Mouse (Mus musculus): ENCODE measurements around the gene Rsrc1. TPM values are rescaled to one million over a fixed set of nuclear protein-coding genes. Genes with fewer than 3 reads are reported as not detected.

Gene Rsrc1
- total RNA-seq (2012; rRNA removed): 11.3 and 13.2 TPM in 2 replicates

- no peak for DNase-seq (ENCODE audit: low read depth, low spot score)
- Histone ChIP-seq H3K4me1 (ENCODE audit: control insufficient read depth in 2 of 2, insufficient read depth in 2 of 2, low read length in 2 of 2, poor library complexity in 1 of 2) (peaks cover 0 to 5% of the 10 kb centered on the region in 2 experiments; a peak in 1 of 4 replicates), H3K4me3 (ENCODE audit: insufficient read depth in 1 of 2, low read depth in 1 of 2, low read length in 2 of 2, poor library complexity in 1 of 2, severe bottlenecking in 1 of 2) (peak within 1 kb of the TSS; percentile 49 to 63), H3K27ac (ENCODE audit: insufficient read depth, low read depth, low read length, poor library complexity, severe bottlenecking) (no peak within 1 kb of the TSS), H3K36me3 (ENCODE audit: control insufficient read depth, insufficient read depth, low read length, poor library complexity, severe bottlenecking) (no peaks in the 10 kb centered on the region), H3K9ac (ENCODE audit: insufficient read depth, low read depth, low read length, poor library complexity, severe bottlenecking) (no peak within 1 kb of the TSS), H3K9me3 (ENCODE audit: control insufficient read depth, insufficient read depth, low read depth, low read length) (no peaks in the 10 kb centered on the region)
- in situ Hi-C loops (cut with MboI; ENCODE audit: low sequenced_read_pairs in 2 of 2, unreplicated experiment in 2 of 2): no loop called here
- TF ChIP-seq ZC3H11A (IDR thresholded peaks at IDR 0.05; ENCODE audit: borderline replicate concordance, low read depth, low read length): no peak
These were observed at the start of gene Rsrc1 for GRCm38 (mm10) chr3:66981101-66981661. TSS of gene Rsrc1 (plus strand) at chr3:66981390.

DNA sequence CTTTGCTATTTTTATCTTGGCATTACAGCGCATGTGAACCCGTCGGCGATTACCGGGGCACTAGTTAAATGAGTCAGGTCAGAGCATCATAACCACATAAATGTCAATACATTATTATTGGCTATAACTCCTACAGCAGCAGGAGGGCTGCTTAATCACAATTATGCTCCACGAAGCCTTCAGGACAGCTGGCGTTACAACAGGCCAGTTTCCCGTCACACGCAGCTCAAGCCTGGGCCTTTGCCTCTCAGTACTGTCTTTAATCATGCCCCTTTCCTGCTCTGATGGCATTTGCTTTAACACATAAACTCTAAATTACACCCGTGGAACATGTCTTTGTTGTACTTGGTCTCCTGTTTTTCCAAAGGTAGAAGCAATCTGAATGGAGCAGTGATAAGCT is 41.5 kb upstream of the Rsrc1 start:
- Histone ChIP-seq H3K9me3 (ENCODE audit: control insufficient read depth, insufficient read depth, low read depth, low read length) (no peaks in the 10 kb centered on the region), H3K36me3 (ENCODE audit: control insufficient read depth, insufficient read depth, low read length, poor library complexity, severe bottlenecking) (no peaks in the 10 kb centered on the region), H3K4me3 (ENCODE audit: insufficient read depth in 1 of 2, low read depth in 1 of 2, low read length in 2 of 2, poor library complexity in 1 of 2, severe bottlenecking in 1 of 2) (no peak overlapping the region), H3K9ac (ENCODE audit: insufficient read depth, low read depth, low read length, poor library complexity, severe bottlenecking) (no peak overlapping the region), H3K4me1 (ENCODE audit: control insufficient read depth in 2 of 2, insufficient read depth in 2 of 2, low read length in 2 of 2, poor library complexity in 1 of 2) (no peaks in the 10 kb centered on the region), H3K27ac (ENCODE audit: insufficient read depth, low read depth, low read length, poor library complexity, severe bottlenecking) (no peak overlapping the region)
- in situ Hi-C loops (cut with MboI; ENCODE audit: low sequenced_read_pairs in 2 of 2, unreplicated experiment in 2 of 2): no loop called here
- TF ChIP-seq MAFK (IDR thresholded peaks at IDR 0.05; ENCODE audit: insufficient read depth, low read depth, low read length): no peak
- TF ChIP-seq HCFC1 (IDR thresholded peaks at IDR 0.05; ENCODE audit: borderline replicate concordance, insufficient read depth, low read length): no peak
- no peak for TF ChIP-seq ZNF384 (IDR thresholded peaks at IDR 0.05; ENCODE audit: low read depth, low read length)
- no peak for TF ChIP-seq ZC3H11A (IDR thresholded peaks at IDR 0.05; ENCODE audit: borderline replicate concordance, low read depth, low read length)
- TF ChIP-seq CHD2 (IDR thresholded peaks at IDR 0.05; ENCODE audit: low read depth, low read length): no peak
- no peak for DNase-seq (ENCODE audit: low read depth, low spot score)

- Histone ChIP-seq H3K36me3 (ENCODE audit: control insufficient read depth, insufficient read depth, low read length, poor library complexity, severe bottlenecking) (no peaks in the 10 kb centered on the region), H3K4me3 (ENCODE audit: insufficient read depth in 1 of 2, low read depth in 1 of 2, low read length in 2 of 2, poor library complexity in 1 of 2, severe bottlenecking in 1 of 2) (no peak overlapping the region), H3K27ac (ENCODE audit: insufficient read depth, low read depth, low read length, poor library complexity, severe bottlenecking) (no peak overlapping the region), H3K9me3 (ENCODE audit: control insufficient read depth, insufficient read depth, low read depth, low read length) (no peaks in the 10 kb centered on the region), H3K4me1 (ENCODE audit: control insufficient read depth in 2 of 2, insufficient read depth in 2 of 2, low read length in 2 of 2, poor library complexity in 1 of 2) (no peaks in the 10 kb centered on the region), H3K9ac (ENCODE audit: insufficient read depth, low read depth, low read length, poor library complexity, severe bottlenecking) (no peak overlapping the region)
- TF ChIP-seq HCFC1 (IDR thresholded peaks at IDR 0.05; ENCODE audit: borderline replicate concordance, insufficient read depth, low read length) (no peak), ZNF384 (IDR thresholded peaks at IDR 0.05; ENCODE audit: low read depth, low read length) (no peak), ZC3H11A (IDR thresholded peaks at IDR 0.05; ENCODE audit: borderline replicate concordance, low read depth, low read length) (no peak)
- in situ Hi-C loops (cut with MboI; ENCODE audit: low sequenced_read_pairs in 2 of 2, unreplicated experiment in 2 of 2): no loop called here
- no peak for DNase-seq (ENCODE audit: low read depth, low spot score)
These were observed 26.1 kb upstream of the Rsrc1 start for GRCm38 (mm10) chr3:66955126-66955525.

DNA sequence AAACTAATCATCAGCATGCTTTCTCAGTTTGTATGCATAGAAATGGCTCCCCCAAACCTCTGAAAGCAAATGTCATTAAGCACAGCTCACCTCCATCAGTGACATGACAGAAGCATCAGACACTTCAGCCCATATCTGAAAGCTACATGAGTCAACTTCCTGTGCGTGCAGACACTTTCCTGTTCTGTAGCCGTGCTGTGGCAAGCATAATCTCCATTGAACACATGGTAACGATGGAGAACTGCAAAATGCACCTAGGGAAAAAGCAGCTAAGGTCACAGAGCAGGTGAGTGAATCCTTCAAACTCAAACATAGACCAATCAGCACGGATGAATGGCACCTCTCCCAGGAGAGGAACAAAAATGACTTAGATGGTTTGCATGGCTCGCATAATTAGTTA is 21.2 kb upstream of the Rsrc1 start:
- TF ChIP-seq ZNF384 (IDR thresholded peaks at IDR 0.05; ENCODE audit: low read depth, low read length) (no peak), HCFC1 (IDR thresholded peaks at IDR 0.05; ENCODE audit: borderline replicate concordance, insufficient read depth, low read length) (no peak), CHD2 (IDR thresholded peaks at IDR 0.05; ENCODE audit: low read depth, low read length) (no peak), MAFK (IDR thresholded peaks at IDR 0.05; ENCODE audit: insufficient read depth, low read depth, low read length) (no peak), ZC3H11A (IDR thresholded peaks at IDR 0.05; ENCODE audit: borderline replicate concordance, low read depth, low read length) (no peak)
- H3K9ac ChIP-seq (ENCODE audit: insufficient read depth, low read depth, low read length, poor library complexity, severe bottlenecking): no peak overlapping the region
- no peak for DNase-seq (ENCODE audit: low read depth, low spot score)
- no peak overlapping the region for H3K27ac ChIP-seq (ENCODE audit: insufficient read depth, low read depth, low read length, poor library complexity, severe bottlenecking)
- no peaks in the 10 kb centered on the region for H3K9me3 ChIP-seq (ENCODE audit: control insufficient read depth, insufficient read depth, low read depth, low read length)
- H3K4me3 ChIP-seq (ENCODE audit: insufficient read depth in 1 of 2, low read depth in 1 of 2, low read length in 2 of 2, poor library complexity in 1 of 2, severe bottlenecking in 1 of 2): no peak overlapping the region
- in situ Hi-C loops (cut with MboI; ENCODE audit: low sequenced_read_pairs in 2 of 2, unreplicated experiment in 2 of 2): no loop called here
- H3K4me1 ChIP-seq (ENCODE audit: control insufficient read depth in 2 of 2, insufficient read depth in 2 of 2, low read length in 2 of 2, poor library complexity in 1 of 2): no peaks in the 10 kb centered on the region
- H3K36me3 ChIP-seq (ENCODE audit: control insufficient read depth, insufficient read depth, low read length, poor library complexity, severe bottlenecking): no peaks in the 10 kb centered on the region

DNA sequence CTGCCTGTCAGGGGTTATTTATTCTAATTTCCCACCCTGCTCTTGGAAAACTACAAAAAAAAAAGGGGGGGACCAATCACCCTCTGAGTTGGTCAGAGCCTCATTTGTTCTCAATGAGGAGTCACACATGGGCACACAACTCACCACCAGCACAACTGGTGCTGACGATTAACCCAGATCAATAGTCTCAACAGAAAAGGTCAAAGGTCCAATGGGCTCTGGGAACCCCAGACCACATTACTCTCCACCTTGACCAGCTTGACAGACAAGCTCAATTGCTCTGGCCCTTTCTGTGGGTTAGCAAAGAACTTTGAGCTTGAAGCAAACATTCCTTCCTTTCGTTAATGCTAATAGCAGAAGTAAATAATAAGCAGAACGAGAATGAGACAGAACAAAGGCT is 16.3 kb upstream of the Rsrc1 start:
- Histone ChIP-seq H3K4me3 (ENCODE audit: insufficient read depth in 1 of 2, low read depth in 1 of 2, low read length in 2 of 2, poor library complexity in 1 of 2, severe bottlenecking in 1 of 2) (no peak overlapping the region), H3K4me1 (ENCODE audit: control insufficient read depth in 2 of 2, insufficient read depth in 2 of 2, low read length in 2 of 2, poor library complexity in 1 of 2) (no peaks in the 10 kb centered on the region), H3K9me3 (ENCODE audit: control insufficient read depth, insufficient read depth, low read depth, low read length) (no peaks in the 10 kb centered on the region), H3K36me3 (ENCODE audit: control insufficient read depth, insufficient read depth, low read length, poor library complexity, severe bottlenecking) (no peaks in the 10 kb centered on the region), H3K9ac (ENCODE audit: insufficient read depth, low read depth, low read length, poor library complexity, severe bottlenecking) (no peak overlapping the region), H3K27ac (ENCODE audit: insufficient read depth, low read depth, low read length, poor library complexity, severe bottlenecking) (no peak overlapping the region)
- in situ Hi-C loops (cut with MboI; ENCODE audit: low sequenced_read_pairs in 2 of 2, unreplicated experiment in 2 of 2): no loop called here
- TF ChIP-seq ZC3H11A (IDR thresholded peaks at IDR 0.05; ENCODE audit: borderline replicate concordance, low read depth, low read length) (no peak), MAFK (IDR thresholded peaks at IDR 0.05; ENCODE audit: insufficient read depth, low read depth, low read length) (no peak), HCFC1 (IDR thresholded peaks at IDR 0.05; ENCODE audit: borderline replicate concordance, insufficient read depth, low read length) (no peak), CHD2 (IDR thresholded peaks at IDR 0.05; ENCODE audit: low read depth, low read length) (no peak)
- DNase-seq (ENCODE audit: low read depth, low spot score): no peak

All from ES-E14 (cell line).